Mouse (Mus musculus): ENCODE results near the gene Retnlb. TPM values are rescaled to one million over a fixed set of nuclear protein-coding genes. Genes with fewer than 3 reads are reported as not detected.
"Not testable (repeated sequence)": the region's sequence is repeated elsewhere in the genome, so short reads cannot be mapped to it uniquely, and the experiment has no call there.

The Retnlb gene
- polyA plus RNA-seq, 1 experiment from 2014 or later = not detected

DNA sequence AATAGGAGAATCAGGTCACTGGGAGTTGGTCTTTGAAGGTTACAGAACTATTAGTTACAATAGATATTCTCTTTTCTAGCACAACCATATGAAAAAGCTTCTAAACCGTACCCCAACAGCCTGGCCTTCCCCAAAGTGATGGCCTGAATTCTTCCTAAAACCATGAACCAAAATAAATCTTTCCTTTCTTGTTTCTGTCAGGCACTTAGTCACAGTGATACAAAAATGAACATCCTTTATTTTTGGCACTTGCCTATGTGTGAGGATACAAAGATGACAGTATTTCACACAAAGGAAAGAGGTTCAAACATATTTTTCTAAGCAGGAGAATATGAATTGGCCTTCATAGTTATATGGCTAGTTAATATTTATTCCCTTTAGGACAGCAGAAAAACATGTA lies 11.2 kb upstream of the Retnlb start:
- Histone ChIP-seq H3K4me3 (ENCODE audit: low read depth, low read length) (no peak overlapping the region), H3K27me3 (ENCODE audit: control insufficient read depth, insufficient read depth, low read length) (no peaks in the 10 kb centered on the region), H3K4me2 (no peak overlapping the region), H3K9ac (ENCODE audit: low read length) (no peak overlapping the region), H3K36me3 (ENCODE audit: control insufficient read depth, insufficient read depth, low read length) (no peaks in the 10 kb centered on the region), H3K9me3 (ENCODE audit: control insufficient read depth, low read length) (no peaks in the 10 kb centered on the region), H3K27ac (ENCODE audit: low read depth, low read length) (no peak overlapping the region), H3K4me1 (ENCODE audit: control insufficient read depth, insufficient read depth, low read length) (no peaks in the 10 kb centered on the region)
- 68% methylated on average over 1 of the region's 1 CpGs for WGBS
- no peak for ATAC-seq (ENCODE audit: low FRiP score)
- no peak for DNase-seq (ENCODE audit: low spot score, missing footprints)

DNA sequence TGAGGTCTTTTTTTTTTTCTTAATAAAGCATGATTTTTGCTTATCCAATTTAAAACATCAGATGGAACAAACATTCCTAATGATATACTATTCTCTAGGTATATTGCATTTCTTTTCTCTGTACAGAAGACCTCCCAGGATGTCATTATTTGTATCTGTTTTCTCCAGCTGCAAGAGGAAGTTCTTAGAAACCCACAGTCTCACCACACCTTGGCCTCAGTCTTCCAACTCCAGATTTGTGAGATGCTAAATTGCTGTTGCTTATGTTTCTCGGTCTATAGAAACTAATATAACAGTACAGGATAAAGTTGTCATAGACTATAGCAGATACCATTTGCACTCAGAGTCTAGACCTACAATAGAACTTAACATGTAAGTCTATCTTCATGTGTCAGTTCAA lies 10.1 kb upstream of the Retnlb start:
- no peak overlapping the region for H3K27ac ChIP-seq (ENCODE audit: low read depth, low read length)
- H3K4me2 ChIP-seq = no peak overlapping the region
- DNase-seq (ENCODE audit: low spot score, missing footprints) (no peak), ATAC-seq (ENCODE audit: low FRiP score) (no peak)
- no peaks in the 10 kb centered on the region for H3K27me3 ChIP-seq (ENCODE audit: control insufficient read depth, insufficient read depth, low read length)
- no peak overlapping the region for H3K9ac ChIP-seq (ENCODE audit: low read length)
- H3K36me3 ChIP-seq (ENCODE audit: control insufficient read depth, insufficient read depth, low read length) = no peaks in the 10 kb centered on the region
- no peak overlapping the region for H3K4me3 ChIP-seq (ENCODE audit: low read depth, low read length)
- 84% methylated on average over 1 of the region's 1 CpGs for WGBS
- no peaks in the 10 kb centered on the region for H3K4me1 ChIP-seq (ENCODE audit: control insufficient read depth, insufficient read depth, low read length)
- H3K9me3 ChIP-seq (ENCODE audit: control insufficient read depth, low read length) = no peaks in the 10 kb centered on the region

GRCm38 (mm10) chr16:48809374-48809773 lies 7.3 kb upstream of the Retnlb start:
- H3K4me1 ChIP-seq (ENCODE audit: control insufficient read depth, insufficient read depth, low read length) = no peaks in the 10 kb centered on the region
- no peaks in the 10 kb centered on the region for H3K36me3 ChIP-seq (ENCODE audit: control insufficient read depth, insufficient read depth, low read length)
- H3K4me3 ChIP-seq (ENCODE audit: low read depth, low read length) = no peak overlapping the region
- WGBS = 53% methylated on average over 2 of the region's 2 CpGs
- no peak overlapping the region for H3K4me2 ChIP-seq
- ATAC-seq (ENCODE audit: low FRiP score) (no peak), DNase-seq (ENCODE audit: low spot score, missing footprints) (no peak)
- no peaks in the 10 kb centered on the region for H3K9me3 ChIP-seq (ENCODE audit: control insufficient read depth, low read length)
- H3K27ac ChIP-seq (ENCODE audit: low read depth, low read length) = no peak overlapping the region
- no peak overlapping the region for H3K9ac ChIP-seq (ENCODE audit: low read length)
- no peaks in the 10 kb centered on the region for H3K27me3 ChIP-seq (ENCODE audit: control insufficient read depth, insufficient read depth, low read length)

DNA sequence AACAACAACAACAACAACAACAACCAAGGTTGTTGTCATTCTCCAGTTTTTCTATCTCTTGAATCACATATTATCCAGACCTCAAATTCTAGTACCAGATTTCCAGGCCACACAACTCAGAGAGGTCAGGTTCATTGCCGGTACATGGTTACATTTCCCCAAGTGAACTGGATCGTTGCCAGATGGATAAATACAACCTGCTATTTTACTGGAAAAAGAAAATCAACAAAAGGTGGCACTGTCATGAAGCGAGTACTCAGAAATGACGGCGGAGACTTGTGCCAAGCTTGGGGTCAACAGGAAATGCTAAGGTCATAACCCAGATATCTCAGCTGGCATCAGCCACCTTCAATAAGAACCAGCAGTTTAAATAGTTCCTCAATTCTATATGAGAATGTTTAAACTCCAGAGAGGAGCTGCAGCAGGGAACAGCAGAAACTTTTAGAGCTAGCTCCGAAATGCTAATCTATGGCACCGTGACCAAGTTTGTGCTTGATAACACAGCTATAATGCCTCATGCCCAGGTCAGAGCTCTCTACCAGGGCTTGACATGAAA lies 4.7 kb upstream of the Retnlb start:
- Histone ChIP-seq H3K4me1 (ENCODE audit: control insufficient read depth, insufficient read depth, low read length) (no peaks in the 10 kb centered on the region), H3K9me3 (ENCODE audit: control insufficient read depth, low read length) (no peaks in the 10 kb centered on the region), H3K4me3 (ENCODE audit: low read depth, low read length) (no peak overlapping the region), H3K27me3 (ENCODE audit: control insufficient read depth, insufficient read depth, low read length) (no peaks in the 10 kb centered on the region), H3K27ac (ENCODE audit: low read depth, low read length) (no peak overlapping the region), H3K36me3 (ENCODE audit: control insufficient read depth, insufficient read depth, low read length) (no peaks in the 10 kb centered on the region), H3K9ac (ENCODE audit: low read length) (no peak overlapping the region), H3K4me2 (no peak overlapping the region)
- ATAC-seq (ENCODE audit: low FRiP score) (no peak), DNase-seq (ENCODE audit: low spot score, missing footprints) (no peak)
- 90% methylated on average over 7 of the region's 7 CpGs for WGBS

- Histone ChIP-seq H3K27ac (ENCODE audit: low read depth, low read length) (no peak overlapping the region), H3K9ac (ENCODE audit: low read length) (no peak overlapping the region), H3K27me3 (ENCODE audit: control insufficient read depth, insufficient read depth, low read length) (no peaks in the 10 kb centered on the region), H3K4me3 (ENCODE audit: low read depth, low read length) (no peak overlapping the region), H3K9me3 (ENCODE audit: control insufficient read depth, low read length) (no peaks in the 10 kb centered on the region), H3K4me2 (no peak overlapping the region), H3K36me3 (ENCODE audit: control insufficient read depth, insufficient read depth, low read length) (no peaks in the 10 kb centered on the region), H3K4me1 (ENCODE audit: control insufficient read depth, insufficient read depth, low read length) (no peaks in the 10 kb centered on the region)
- 97% methylated on average over 6 of the region's 6 CpGs for WGBS
- DNase-seq (ENCODE audit: low spot score, missing footprints) (no peak), ATAC-seq (ENCODE audit: low FRiP score) (no peak)
Observed at GRCm38 (mm10) chr16:48818524-48818923, 1.9 kb downstream of the Retnlb start.

DNA sequence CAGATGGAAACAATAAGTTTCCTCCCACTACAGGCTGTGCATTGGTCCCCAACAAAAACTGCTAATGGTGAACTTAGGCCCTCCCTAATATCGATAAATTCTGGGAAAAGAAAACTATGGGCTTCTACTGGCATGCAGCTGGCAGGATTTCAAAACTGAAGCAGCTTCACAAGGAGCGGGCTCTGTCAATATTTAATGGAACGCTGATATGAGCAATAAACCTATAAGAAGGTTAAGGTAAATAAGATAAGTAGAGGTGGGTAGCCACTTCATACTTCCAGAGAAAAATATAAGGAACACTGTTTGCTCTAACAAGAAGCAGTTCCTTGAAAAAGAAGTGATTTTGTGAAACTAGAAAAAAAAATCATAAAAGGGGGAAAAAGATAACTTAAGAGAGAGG lies 9.8 kb downstream of the Retnlb start:
- Histone ChIP-seq H3K9me3 (ENCODE audit: control insufficient read depth, low read length) (no peaks in the 10 kb centered on the region), H3K4me3 (ENCODE audit: low read depth, low read length) (no peak overlapping the region), H3K9ac (ENCODE audit: low read length) (no peak overlapping the region), H3K27ac (ENCODE audit: low read depth, low read length) (no peak overlapping the region), H3K4me1 (ENCODE audit: control insufficient read depth, insufficient read depth, low read length) (no peaks in the 10 kb centered on the region), H3K27me3 (ENCODE audit: control insufficient read depth, insufficient read depth, low read length) (no peaks in the 10 kb centered on the region), H3K36me3 (ENCODE audit: control insufficient read depth, insufficient read depth, low read length) (no peaks in the 10 kb centered on the region), H3K4me2 (no peak overlapping the region)
- WGBS = 92% methylated on average over 3 of the region's 3 CpGs
- ATAC-seq (ENCODE audit: low FRiP score) (no peak), DNase-seq (ENCODE audit: low spot score, missing footprints) (no peak)

GRCm38 (mm10) chr16:48827625-48828024 lies 11.0 kb downstream of the Retnlb start:
- Histone ChIP-seq H3K27ac (ENCODE audit: low read depth, low read length) (no peak overlapping the region), H3K9ac (ENCODE audit: low read length) (no peak overlapping the region), H3K4me1 (ENCODE audit: control insufficient read depth, insufficient read depth, low read length) (no peaks in the 10 kb centered on the region), H3K4me3 (ENCODE audit: low read depth, low read length) (no peak overlapping the region), H3K27me3 (ENCODE audit: control insufficient read depth, insufficient read depth, low read length) (no peaks in the 10 kb centered on the region), H3K9me3 (ENCODE audit: control insufficient read depth, low read length) (no peaks in the 10 kb centered on the region), H3K36me3 (ENCODE audit: control insufficient read depth, insufficient read depth, low read length) (no peaks in the 10 kb centered on the region), H3K4me2 (no peak overlapping the region)
- ATAC-seq (ENCODE audit: low FRiP score) = no peak
- no peak for DNase-seq (ENCODE audit: low spot score, missing footprints)
- 57% methylated on average over 1 of the region's 1 CpGs for WGBS

- Histone ChIP-seq H3K4me2 (no peak overlapping the region), H3K4me3 (ENCODE audit: low read depth, low read length) (no peak overlapping the region), H3K36me3 (ENCODE audit: control insufficient read depth, insufficient read depth, low read length) (no peaks in the 10 kb centered on the region), H3K27me3 (ENCODE audit: control insufficient read depth, insufficient read depth, low read length) (no peaks in the 10 kb centered on the region), H3K9ac (ENCODE audit: low read length) (no peak overlapping the region), H3K27ac (ENCODE audit: low read depth, low read length) (no peak overlapping the region), H3K4me1 (ENCODE audit: control insufficient read depth, insufficient read depth, low read length) (no peaks in the 10 kb centered on the region), H3K9me3 (ENCODE audit: control insufficient read depth, low read length) (no peaks in the 10 kb centered on the region)
- WGBS = 87% methylated on average over 4 of the region's 4 CpGs
- no peak for DNase-seq (ENCODE audit: low spot score, missing footprints)
- ATAC-seq (ENCODE audit: low FRiP score) = no peak
Observed at GRCm38 (mm10) chr16:48829060-48829459, 12.4 kb downstream of the Retnlb start.

GRCm38 (mm10) chr16:48832055-48832454 lies 15.4 kb downstream of the Retnlb start:
- Histone ChIP-seq H3K4me3 (ENCODE audit: low read depth, low read length) (no peak overlapping the region), H3K36me3 (ENCODE audit: control insufficient read depth, insufficient read depth, low read length) (no peaks in the 10 kb centered on the region), H3K27ac (ENCODE audit: low read depth, low read length) (no peak overlapping the region), H3K9me3 (ENCODE audit: control insufficient read depth, low read length) (no peaks in the 10 kb centered on the region), H3K27me3 (ENCODE audit: control insufficient read depth, insufficient read depth, low read length) (no peaks in the 10 kb centered on the region), H3K9ac (ENCODE audit: low read length) (no peak overlapping the region), H3K4me2 (no peak overlapping the region), H3K4me1 (ENCODE audit: control insufficient read depth, insufficient read depth, low read length) (no peaks in the 10 kb centered on the region)
- WGBS = 82% methylated on average over 7 of the region's 8 CpGs
- DNase-seq (ENCODE audit: low spot score, missing footprints) (no peak), ATAC-seq (ENCODE audit: low FRiP score) (no peak)

DNA sequence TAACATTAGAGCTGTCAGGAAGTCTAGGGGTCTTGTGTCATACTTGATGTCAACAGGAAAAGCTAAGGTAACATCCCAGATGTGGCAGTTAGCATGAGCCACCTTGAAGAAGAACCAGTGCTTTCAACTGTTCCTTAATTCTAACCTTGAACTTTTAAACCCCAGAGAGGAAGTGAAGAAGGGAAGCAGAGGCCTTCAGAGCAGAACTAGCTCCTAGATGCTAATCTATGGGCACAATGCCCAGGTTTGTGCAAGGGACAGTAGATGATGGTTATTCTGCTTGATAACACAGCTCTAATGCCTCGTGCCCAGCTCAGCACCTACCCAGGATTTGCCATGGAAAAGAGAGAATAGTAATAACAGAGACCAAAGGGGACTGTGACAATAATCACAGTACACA lies 17.0 kb downstream of the Retnlb start:
- not testable (repeated sequence) for H3K27me3 ChIP-seq (ENCODE audit: control insufficient read depth, insufficient read depth, low read length); H3K4me1 ChIP-seq (ENCODE audit: control insufficient read depth, insufficient read depth, low read length); DNase-seq (ENCODE audit: low spot score, missing footprints); H3K4me3 ChIP-seq (ENCODE audit: low read depth, low read length); H3K9me3 ChIP-seq (ENCODE audit: control insufficient read depth, low read length); H3K27ac ChIP-seq (ENCODE audit: low read depth, low read length); H3K9ac ChIP-seq (ENCODE audit: low read length); H3K36me3 ChIP-seq (ENCODE audit: control insufficient read depth, insufficient read depth, low read length); H3K4me2 ChIP-seq; ATAC-seq (ENCODE audit: low FRiP score)
- 67% methylated on average over 1 of the region's 1 CpGs for WGBS
